ENCODE assay signal across 9 mouse cellular contexts in the genomic region with DNA sequence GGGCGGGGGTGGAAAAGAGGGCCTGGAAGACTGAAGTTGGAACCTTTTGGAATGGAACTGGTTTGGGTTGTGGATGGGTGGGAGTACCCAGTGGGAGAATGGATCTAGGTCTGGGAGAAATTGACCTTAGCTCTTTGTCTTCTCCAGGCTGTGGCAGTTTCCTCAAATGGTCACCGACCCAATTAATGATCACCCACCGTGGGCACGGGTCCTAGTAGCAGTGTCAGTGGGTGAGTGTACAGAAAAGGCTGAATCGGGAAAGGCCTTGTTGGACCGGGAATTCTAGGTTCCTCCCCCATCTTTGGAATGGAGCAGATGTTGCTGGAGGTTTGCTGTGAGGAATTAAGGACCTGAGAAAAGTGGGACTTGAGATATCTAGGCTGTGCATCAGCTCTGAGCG. TPM values are rescaled to one million over a fixed set of nuclear protein-coding genes. Genes with fewer than 3 reads are reported as not detected.
DNase-seq lines count a peak whose midpoint lies in the region; ATAC-seq lines count a peak whose summit lies in the region.
"Had no signal": no experiment of that assay in that cellular context is flagged by ENCODE, and none has a peak within 500 bp of the region (broad histone marks: within the 10 kb centered on the region; RNA-seq: fewer than 3 reads in every experiment).

No protein-coding gene starts in this region.

- H3K4me2 ChIP-seq in kidney, embryonic 16.5 days (replicated peaks; ENCODE audit: low read depth, low read length): peak overlapping the region; percentile 66
- peak overlapping the region; percentile 78 for H3K4me2 ChIP-seq in embryonic facial prominence, embryonic 13.5 days
- peak overlapping the region; percentile 56 for H3K4me2 ChIP-seq in hindbrain, embryonic 15.5 days
- H3K4me2 ChIP-seq in midbrain, embryonic 14.5 days (ENCODE audit: low read length): peak overlapping the region; percentile 48

- peak overlapping the region; percentile 68 for H3K9ac ChIP-seq in kidney, embryonic 16.5 days (replicated peaks; ENCODE audit: low read length)
- H3K9ac ChIP-seq in embryonic facial prominence, embryonic 13.5 days: peak overlapping the region; percentile 80
- H3K9ac ChIP-seq in hindbrain, embryonic 15.5 days: no peak overlapping the region
- H3K9ac ChIP-seq in midbrain, embryonic 14.5 days (replicated peaks; ENCODE audit: low read length): no peak overlapping the region

- peaks cover 3% of the 10 kb centered on the region for H3K9me3 ChIP-seq in kidney, embryonic 16.5 days (ENCODE audit: low read length)
- no peaks in the 10 kb centered on the region for H3K9me3 ChIP-seq in embryonic facial prominence, embryonic 13.5 days
- no peaks in the 10 kb centered on the region for H3K9me3 ChIP-seq in hindbrain, embryonic 15.5 days
- H3K9me3 ChIP-seq in midbrain, embryonic 14.5 days (ENCODE audit: control insufficient read depth, low read length): no peaks in the 10 kb centered on the region

- DNase-seq in kidney, adult 18-20 months: no peak
- DNase-seq in midbrain, embryonic 14.5 days: no peak
- DNase-seq in thymus, adult 18-20 months: no peak
- DNase-seq in left cerebral cortex, adult 8-10 months (ENCODE audit: low spot score in 2 of 2): no peak
- DNase-seq: layer of hippocampus, postnatal 36 days had no signal

- peaks cover 14% of the 10 kb centered on the region for H3K36me3 ChIP-seq in kidney, embryonic 16.5 days (ENCODE audit: insufficient read depth, low read length)
- H3K36me3 ChIP-seq in embryonic facial prominence, embryonic 13.5 days: peaks cover 11% of the 10 kb centered on the region
- H3K36me3 ChIP-seq in hindbrain, embryonic 15.5 days: peaks cover 22% of the 10 kb centered on the region
- peaks cover 13% of the 10 kb centered on the region for H3K36me3 ChIP-seq in midbrain, embryonic 14.5 days (ENCODE audit: control insufficient read depth, insufficient read depth, low read length)

- no peaks in the 10 kb centered on the region for H3K27me3 ChIP-seq in kidney, embryonic 16.5 days (ENCODE audit: insufficient read depth, low read length)
- no peaks in the 10 kb centered on the region for H3K27me3 ChIP-seq in embryonic facial prominence, embryonic 13.5 days
- 0 out of 2 replicates have a peak, but pooled peaks cover 4% of the 10 kb centered on the region for H3K27me3 ChIP-seq in hindbrain, embryonic 15.5 days
- H3K27me3 ChIP-seq in midbrain, embryonic 14.5 days (ENCODE audit: control insufficient read depth, insufficient read depth, low read length): no peaks in the 10 kb centered on the region

- no peak overlapping the region for H3K27ac ChIP-seq in kidney, embryonic 16.5 days (ENCODE audit: low read length)
- peak overlapping the region; percentile 70 for H3K27ac ChIP-seq in embryonic facial prominence, embryonic 13.5 days
- no peak overlapping the region for H3K27ac ChIP-seq in hindbrain, embryonic 15.5 days (replicated peaks)
- no peak overlapping the region for H3K27ac ChIP-seq in midbrain, embryonic 14.5 days (replicated peaks; ENCODE audit: low read depth, low read length)

- H3K4me1 ChIP-seq in kidney, embryonic 16.5 days (ENCODE audit: insufficient read depth, low read length): peaks cover 18% of the 10 kb centered on the region
- peaks cover 21% of the 10 kb centered on the region for H3K4me1 ChIP-seq in embryonic facial prominence, embryonic 13.5 days
- H3K4me1 ChIP-seq in hindbrain, embryonic 15.5 days (replicated peaks): no peaks in the 10 kb centered on the region; the same call in none of the 2 replicates
- 0 out of 2 replicates have a peak, but pooled peaks cover 3% of the 10 kb centered on the region for H3K4me1 ChIP-seq in midbrain, embryonic 14.5 days (ENCODE audit: control insufficient read depth, insufficient read depth, low read length)

- ATAC-seq in kidney, embryonic 16.5 days (ENCODE audit: low FRiP score, low TSS enrichment): peak; percentile 29; the same call in 1 of the 2 replicates
- ATAC-seq in embryonic facial prominence, embryonic 13.5 days (ENCODE audit: insufficient number of reproducible peaks, insufficient read depth, low FRiP score, low TSS enrichment, low read depth): no peak; the same call in 1 of the 2 replicates
- ATAC-seq in hindbrain, embryonic 15.5 days (ENCODE audit: low FRiP score, low read depth): no peak
- no peak for ATAC-seq in midbrain, embryonic 14.5 days (ENCODE audit: low FRiP score, low TSS enrichment)
- ATAC-seq in inflammation-experienced regulatory T-cells, adult 6 months: no peak

- H3K4me3 ChIP-seq in kidney, embryonic 16.5 days (ENCODE audit: low read length): peak overlapping the region; percentile 47
- peak overlapping the region; percentile 52 for H3K4me3 ChIP-seq in embryonic facial prominence, embryonic 13.5 days
- H3K4me3 ChIP-seq in hindbrain, embryonic 15.5 days: peak overlapping the region; percentile 27
- no peak overlapping the region; the same call in 1 of the 2 replicates for H3K4me3 ChIP-seq in midbrain, embryonic 14.5 days (replicated peaks; ENCODE audit: low read depth, low read length)

- WGBS in kidney, embryonic 16.5 days: 52% methylated on average over 7 of the region's 7 CpGs
- WGBS in embryonic facial prominence, embryonic 13.5 days: 68% methylated on average over 7 of the region's 7 CpGs
- 64% methylated on average over 7 of the region's 7 CpGs for WGBS in hindbrain, embryonic 15.5 days
- WGBS in midbrain, embryonic 14.5 days: 65% methylated on average over 7 of the region's 7 CpGs

RNA-seq across cellular contexts. Expression of a gene that starts 6.9 kb away (rescaled TPM):
- 26.8 and 27.1 TPM in 2 replicates for polyA plus RNA-seq in kidney, embryonic 16.5 days (2015; fragmentation: Nextera tagmentation; extraction: Ambion mirVana)
- polyA plus RNA-seq in embryonic facial prominence, embryonic 13.5 days (2015; fragmentation: Nextera tagmentation; extraction: Ambion mirVana): 37.9 and 38.9 TPM in 2 replicates
- polyA plus RNA-seq in hindbrain, embryonic 15.5 days (2015; fragmentation: Nextera tagmentation; extraction: Ambion mirVana): 2.8 and 3.1 TPM in 2 replicates
- 1.1 and 2.5 TPM in 2 replicates for polyA plus RNA-seq in midbrain, embryonic 14.5 days (2014; fragmentation: Nextera tagmentation; extraction: Ambion mirVana)
- total RNA-seq in left cerebral cortex, adult 8-10 months (2022): under 1 TPM; 0.62 to 0.99 (median 0.82) TPM
- 10 to 100 TPM in 2 of 3 experiments, 1 to 10 TPM in 1; 10.0 to 23.2 (median 21.3) TPM for polyA plus RNA-seq in inflammation-experienced regulatory T-cells, adult 6 months (2017; shearing (Covaris generic))

RNA-seq across cellular contexts. Expression of a gene that starts 13.9 kb away (rescaled TPM):
- polyA plus RNA-seq in kidney, embryonic 16.5 days (2015; fragmentation: Nextera tagmentation; extraction: Ambion mirVana): 7.2 and 7.3 TPM in 2 replicates
- 5.3 and 7.1 TPM in 2 replicates for polyA plus RNA-seq in embryonic facial prominence, embryonic 13.5 days (2015; fragmentation: Nextera tagmentation; extraction: Ambion mirVana)
- polyA plus RNA-seq in hindbrain, embryonic 15.5 days (2015; fragmentation: Nextera tagmentation; extraction: Ambion mirVana): 7.6 and 7.9 TPM in 2 replicates
- polyA plus RNA-seq in midbrain, embryonic 14.5 days (2014; fragmentation: Nextera tagmentation; extraction: Ambion mirVana): 5.7 and 7.4 TPM in 2 replicates
- 10 to 100 TPM; 20.2 to 22.5 (median 22.0) TPM for total RNA-seq in left cerebral cortex, adult 8-10 months (2022)
- polyA plus RNA-seq in inflammation-experienced regulatory T-cells, adult 6 months (2017; shearing (Covaris generic)): 1 to 10 TPM; 5.1 to 7.9 (median 5.2) TPM

RNA-seq across cellular contexts. Expression of a gene that starts 18.2 kb away (rescaled TPM):
- 64.0 and 66.2 TPM in 2 replicates for polyA plus RNA-seq in kidney, embryonic 16.5 days (2015; fragmentation: Nextera tagmentation; extraction: Ambion mirVana)
- polyA plus RNA-seq in embryonic facial prominence, embryonic 13.5 days (2015; fragmentation: Nextera tagmentation; extraction: Ambion mirVana): 62.5 and 63.1 TPM in 2 replicates
- 51.2 and 54.6 TPM in 2 replicates for polyA plus RNA-seq in hindbrain, embryonic 15.5 days (2015; fragmentation: Nextera tagmentation; extraction: Ambion mirVana)
- 59.9 and 89.5 TPM in 2 replicates for polyA plus RNA-seq in midbrain, embryonic 14.5 days (2014; fragmentation: Nextera tagmentation; extraction: Ambion mirVana)
- total RNA-seq in left cerebral cortex, adult 8-10 months (2022): 100 to 1,000 TPM; 138 to 159 (median 149) TPM
- 10 to 100 TPM; 37.6 to 48.7 (median 43.8) TPM for polyA plus RNA-seq in inflammation-experienced regulatory T-cells, adult 6 months (2017; shearing (Covaris generic))

RNA-seq across cellular contexts. Expression of a gene that starts 29.0 kb away (rescaled TPM):
- 57.8 and 60.2 TPM in 2 replicates for polyA plus RNA-seq in kidney, embryonic 16.5 days (2015; fragmentation: Nextera tagmentation; extraction: Ambion mirVana)
- 0.13 and 6.7 TPM in 2 replicates for polyA plus RNA-seq in embryonic facial prominence, embryonic 13.5 days (2015; fragmentation: Nextera tagmentation; extraction: Ambion mirVana)
- 0.26 TPM in 1 of 2 replicates, not detected in the other for polyA plus RNA-seq in hindbrain, embryonic 15.5 days (2015; fragmentation: Nextera tagmentation; extraction: Ambion mirVana)
- polyA plus RNA-seq in midbrain, embryonic 14.5 days (2014; fragmentation: Nextera tagmentation; extraction: Ambion mirVana): not detected in 2 replicates
- total RNA-seq in left cerebral cortex, adult 8-10 months (2022): under 1 TPM in 3 of 4 experiments, not detected in 1; 0.27 to 0.84 (median 0.43) TPM
- not detected for polyA plus RNA-seq in inflammation-experienced regulatory T-cells, adult 6 months (2017; shearing (Covaris generic))

RNA-seq across cellular contexts. Expression of a gene that starts 41.5 kb away (rescaled TPM):
- polyA plus RNA-seq in kidney, embryonic 16.5 days (2015; fragmentation: Nextera tagmentation; extraction: Ambion mirVana): 1.7 and 2.0 TPM in 2 replicates
- 0.41 TPM in 1 of 2 replicates, not detected in the other for polyA plus RNA-seq in embryonic facial prominence, embryonic 13.5 days (2015; fragmentation: Nextera tagmentation; extraction: Ambion mirVana)
- polyA plus RNA-seq in hindbrain, embryonic 15.5 days (2015; fragmentation: Nextera tagmentation; extraction: Ambion mirVana): 2.7 and 3.1 TPM in 2 replicates
- 1.0 and 1.6 TPM in 2 replicates for polyA plus RNA-seq in midbrain, embryonic 14.5 days (2014; fragmentation: Nextera tagmentation; extraction: Ambion mirVana)
- 1 to 10 TPM; 1.7 to 2.4 (median 2.1) TPM for total RNA-seq in left cerebral cortex, adult 8-10 months (2022)
- polyA plus RNA-seq in inflammation-experienced regulatory T-cells, adult 6 months (2017; shearing (Covaris generic)): not detected

Comparison
In these comparisons a context has a peak if more than half of its experiments do, and no peak if none do; other contexts are left out.
1. H3K9ac ChIP-seq: peak in kidney, embryonic 16.5 days (single experiment) and embryonic facial prominence, embryonic 13.5 days (single experiment); none in hindbrain, embryonic 15.5 days (single experiment) and midbrain, embryonic 14.5 days (single experiment).
2. Peak in every context shown above with its lines, with median percentiles within 50 percentile points of each other: H3K4me2 ChIP-seq.